Mouse (Mus musculus): Measurements from ENCODE around the gene Fxyd2. TPM values are rescaled to one million over a fixed set of nuclear protein-coding genes. Genes with fewer than 3 reads are reported as not detected.

Fxyd2 gene
- polyA plus RNA-seq, 1 experiment from 2014 or later, result 1.00 TPM

GRCm38 (mm10) chr9:45429951-45430697 is 30.7 kb downstream of the Fxyd2 start:
- peak; percentile 88 for DNase-seq (ENCODE audit: low spot score, missing footprints)
- Histone ChIP-seq H3K4me1 (ENCODE audit: control insufficient read depth, insufficient read depth, low read length) (peaks cover 9% of the 10 kb centered on the region), H3K27me3 (ENCODE audit: control insufficient read depth, insufficient read depth, low read length) (peaks cover 40% of the 10 kb centered on the region)

GRCm38 (mm10) chr9:45430698-45430959 is 31.2 kb downstream of the Fxyd2 start:
- DNase-seq (ENCODE audit: low spot score, missing footprints), result no peak
- no peaks in the 10 kb centered on the region for H3K36me3 ChIP-seq (ENCODE audit: control insufficient read depth, insufficient read depth, low read length)
- H3K27ac ChIP-seq (ENCODE audit: low read depth, low read length), result no peak overlapping the region
- peaks cover 40% of the 10 kb centered on the region for H3K27me3 ChIP-seq (ENCODE audit: control insufficient read depth, insufficient read depth, low read length)
- H3K4me2 ChIP-seq, result peak overlapping the region; percentile 49
- WGBS, result under 1% methylated on average over 15 of the region's 17 CpGs
- peaks cover 9% of the 10 kb centered on the region for H3K4me1 ChIP-seq (ENCODE audit: control insufficient read depth, insufficient read depth, low read length)
- no peak for ATAC-seq (ENCODE audit: low FRiP score)
- 0 out of 2 replicates have a peak overlapping the region, but pooled peaks have one; percentile 44 for H3K9ac ChIP-seq (ENCODE audit: low read length)
- H3K4me3 ChIP-seq (ENCODE audit: low read depth, low read length), result peak overlapping the region; percentile 31
- H3K9me3 ChIP-seq (ENCODE audit: control insufficient read depth, low read length), result no peaks in the 10 kb centered on the region

More at GRCm38 (mm10) chr9:45429951-45430697, 30.7 kb downstream of the Fxyd2 start:
- ATAC-seq (ENCODE audit: low FRiP score), result 0 out of 2 replicates have a peak, but pooled peaks have one; percentile 46
- 3% methylated on average over 43 of the region's 54 CpGs for WGBS
- Histone ChIP-seq H3K27ac (ENCODE audit: low read depth, low read length) (no peak overlapping the region), H3K9ac (ENCODE audit: low read length) (0 out of 2 replicates have a peak overlapping the region, but pooled peaks have one; percentile 44), H3K36me3 (ENCODE audit: control insufficient read depth, insufficient read depth, low read length) (no peaks in the 10 kb centered on the region), H3K4me2 (peak overlapping the region; percentile 49), H3K9me3 (ENCODE audit: control insufficient read depth, low read length) (no peaks in the 10 kb centered on the region), H3K4me3 (ENCODE audit: low read depth, low read length) (peak overlapping the region; percentile 31)

GRCm38 (mm10) chr9:45431150-45431549 is 31.7 kb downstream of the Fxyd2 start:
- no peaks in the 10 kb centered on the region for H3K9me3 ChIP-seq (ENCODE audit: control insufficient read depth, low read length)
- H3K4me3 ChIP-seq (ENCODE audit: low read depth, low read length), result peak overlapping the region; percentile 31; the same call in 1 of the 2 replicates
- H3K36me3 ChIP-seq (ENCODE audit: control insufficient read depth, insufficient read depth, low read length), result no peaks in the 10 kb centered on the region
- H3K4me2 ChIP-seq, result peak overlapping the region; percentile 49
- no peak overlapping the region for H3K27ac ChIP-seq (ENCODE audit: low read depth, low read length)
- DNase-seq (ENCODE audit: low spot score, missing footprints) (peak; percentile 86), ATAC-seq (ENCODE audit: low FRiP score) (no peak)
- 2% methylated on average over 26 of the region's 26 CpGs for WGBS
- peaks cover 9% of the 10 kb centered on the region for H3K4me1 ChIP-seq (ENCODE audit: control insufficient read depth, insufficient read depth, low read length)
- H3K9ac ChIP-seq (ENCODE audit: low read length), result no peak overlapping the region
- peaks cover 40% of the 10 kb centered on the region for H3K27me3 ChIP-seq (ENCODE audit: control insufficient read depth, insufficient read depth, low read length)

GRCm38 (mm10) chr9:45432639-45433038 is 33.2 kb downstream of the Fxyd2 start:
- no peak overlapping the region for H3K27ac ChIP-seq (ENCODE audit: low read depth, low read length)

GRCm38 (mm10) chr9:45433119-45433518 is 33.6 kb downstream of the Fxyd2 start:
- Histone ChIP-seq H3K9me3 (ENCODE audit: control insufficient read depth, low read length) (no peaks in the 10 kb centered on the region), H3K9ac (ENCODE audit: low read length) (no peak overlapping the region), H3K4me1 (ENCODE audit: control insufficient read depth, insufficient read depth, low read length) (peaks cover 9% of the 10 kb centered on the region), H3K4me3 (ENCODE audit: low read depth, low read length) (no peak overlapping the region), H3K27me3 (ENCODE audit: control insufficient read depth, insufficient read depth, low read length) (peaks cover 40% of the 10 kb centered on the region), H3K27ac (ENCODE audit: low read depth, low read length) (no peak overlapping the region), H3K4me2 (no peak overlapping the region), H3K36me3 (ENCODE audit: control insufficient read depth, insufficient read depth, low read length) (no peaks in the 10 kb centered on the region)
- ATAC-seq (ENCODE audit: low FRiP score) (no peak), DNase-seq (ENCODE audit: low spot score, missing footprints) (no peak)
- WGBS, result 75% methylated on average over 9 of the region's 9 CpGs

More at GRCm38 (mm10) chr9:45432639-45433038, 33.2 kb downstream of the Fxyd2 start:
- Histone ChIP-seq H3K4me3 (ENCODE audit: low read depth, low read length) (no peak overlapping the region), H3K36me3 (ENCODE audit: control insufficient read depth, insufficient read depth, low read length) (no peaks in the 10 kb centered on the region), H3K9me3 (ENCODE audit: control insufficient read depth, low read length) (no peaks in the 10 kb centered on the region), H3K9ac (ENCODE audit: low read length) (no peak overlapping the region), H3K4me2 (no peak overlapping the region), H3K27me3 (ENCODE audit: control insufficient read depth, insufficient read depth, low read length) (peaks cover 40% of the 10 kb centered on the region), H3K4me1 (ENCODE audit: control insufficient read depth, insufficient read depth, low read length) (peaks cover 9% of the 10 kb centered on the region)
- DNase-seq (ENCODE audit: low spot score, missing footprints) (no peak), ATAC-seq (ENCODE audit: low FRiP score) (no peak)
- 79% methylated on average over 12 of the region's 12 CpGs for WGBS

GRCm38 (mm10) chr9:45434171-45434570 is 34.7 kb downstream of the Fxyd2 start:
- H3K27ac ChIP-seq (ENCODE audit: low read depth, low read length), result no peak overlapping the region
- H3K4me2 ChIP-seq, result no peak overlapping the region
- ATAC-seq (ENCODE audit: low FRiP score) (no peak), DNase-seq (ENCODE audit: low spot score, missing footprints) (no peak)
- 91% methylated on average over 2 of the region's 2 CpGs for WGBS
- no peak overlapping the region for H3K9ac ChIP-seq (ENCODE audit: low read length)
- no peak overlapping the region for H3K4me3 ChIP-seq (ENCODE audit: low read depth, low read length)
- peaks cover 34% of the 10 kb centered on the region for H3K27me3 ChIP-seq (ENCODE audit: control insufficient read depth, insufficient read depth, low read length)
- no peaks in the 10 kb centered on the region for H3K36me3 ChIP-seq (ENCODE audit: control insufficient read depth, insufficient read depth, low read length)
- H3K4me1 ChIP-seq (ENCODE audit: control insufficient read depth, insufficient read depth, low read length), result peaks cover 9% of the 10 kb centered on the region
- H3K9me3 ChIP-seq (ENCODE audit: control insufficient read depth, low read length), result no peaks in the 10 kb centered on the region

GRCm38 (mm10) chr9:45439025-45439424 is 39.6 kb downstream of the Fxyd2 start:
- H3K27me3 ChIP-seq (ENCODE audit: control insufficient read depth, insufficient read depth, low read length), result no peaks in the 10 kb centered on the region; the same call in 1 of the 2 replicates
- H3K4me1 ChIP-seq (ENCODE audit: control insufficient read depth, insufficient read depth, low read length), result no peaks in the 10 kb centered on the region
- H3K36me3 ChIP-seq (ENCODE audit: control insufficient read depth, insufficient read depth, low read length), result no peaks in the 10 kb centered on the region
- H3K4me2 ChIP-seq, result no peak overlapping the region
- H3K4me3 ChIP-seq (ENCODE audit: low read depth, low read length), result no peak overlapping the region
- H3K9ac ChIP-seq (ENCODE audit: low read length), result no peak overlapping the region
- H3K9me3 ChIP-seq (ENCODE audit: control insufficient read depth, low read length), result no peaks in the 10 kb centered on the region
- DNase-seq (ENCODE audit: low spot score, missing footprints) (no peak), ATAC-seq (ENCODE audit: low FRiP score) (no peak)
- no peak overlapping the region for H3K27ac ChIP-seq (ENCODE audit: low read depth, low read length)
- WGBS, result 91% methylated on average over 4 of the region's 4 CpGs

GRCm38 (mm10) chr9:45440083-45440784 is 40.8 kb downstream of the Fxyd2 start:
- H3K9ac ChIP-seq (ENCODE audit: low read length), result no peak overlapping the region
- no peaks in the 10 kb centered on the region for H3K9me3 ChIP-seq (ENCODE audit: control insufficient read depth, low read length)
- no peaks in the 10 kb centered on the region for H3K4me1 ChIP-seq (ENCODE audit: control insufficient read depth, insufficient read depth, low read length)
- no peak overlapping the region for H3K4me2 ChIP-seq
- no peak overlapping the region for H3K4me3 ChIP-seq (ENCODE audit: low read depth, low read length)
- no peak overlapping the region for H3K27ac ChIP-seq (ENCODE audit: low read depth, low read length)
- ATAC-seq (ENCODE audit: low FRiP score), result no peak
- H3K36me3 ChIP-seq (ENCODE audit: control insufficient read depth, insufficient read depth, low read length), result no peaks in the 10 kb centered on the region
- no peaks in the 10 kb centered on the region for H3K27me3 ChIP-seq (ENCODE audit: control insufficient read depth, insufficient read depth, low read length)
- WGBS, result 84% methylated on average over 16 of the region's 16 CpGs
- DNase-seq (ENCODE audit: low spot score, missing footprints), result peak; percentile 28

- Histone ChIP-seq H3K4me2 (no peak overlapping the region), H3K36me3 (ENCODE audit: control insufficient read depth, insufficient read depth, low read length) (no peaks in the 10 kb centered on the region), H3K9ac (ENCODE audit: low read length) (no peak overlapping the region), H3K4me1 (ENCODE audit: control insufficient read depth, insufficient read depth, low read length) (no peaks in the 10 kb centered on the region), H3K27me3 (ENCODE audit: control insufficient read depth, insufficient read depth, low read length) (no peaks in the 10 kb centered on the region; the same call in 1 of the 2 replicates), H3K27ac (ENCODE audit: low read depth, low read length) (no peak overlapping the region), H3K4me3 (ENCODE audit: low read depth, low read length) (no peak overlapping the region), H3K9me3 (ENCODE audit: control insufficient read depth, low read length) (no peaks in the 10 kb centered on the region)
- WGBS, result 83% methylated on average over 5 of the region's 5 CpGs
- DNase-seq (ENCODE audit: low spot score, missing footprints) (peak; percentile 68), ATAC-seq (ENCODE audit: low FRiP score) (no peak)
Observed at GRCm38 (mm10) chr9:45444251-45444798, 44.9 kb downstream of the Fxyd2 start.
